Mouse (Mus musculus) kidney, postnatal 0 days (tissue): ENCODE measurements around the gene Olfr820. TPM values are rescaled to one million over a fixed set of nuclear protein-coding genes. Genes with fewer than 3 reads are reported as not detected.

Experiments
- ATAC-seq: fragments of 200-750 bp; cut with Nextera tagmentation; replicated peaks from 2 replicates; pipeline ENCODE4 v1.8.0; 2017; ENCODE audit warnings: low read depth, moderate number of reproducible peaks, moderate TSS enrichment, moderate library complexity; ENCODE audit not compliant: low FRiP score
- DNase-seq: peaks from one replicate; pipeline ENCODE4 v3.0.0-alpha.2; 2016; ENCODE audit warnings: low spot score
- H3K27ac ChIP-seq: fragments of 300-500 bp; sonication (generic); 2 replicates; pipeline ENCODE4 v1.5.1; 2014; ENCODE audit warnings: mild to moderate bottlenecking
- H3K27me3 ChIP-seq: fragments of 300-500 bp; sonication (generic); 2 replicates; pipeline ENCODE4 v1.6.1; 2014; ENCODE audit warnings: low read length, mixed read lengths; ENCODE audit not compliant: insufficient read depth
- H3K36me3 ChIP-seq: fragments of 300-500 bp; sonication (generic); 2 replicates; pipeline ENCODE4 v1.6.1; 2014; ENCODE audit warnings: low read length, mixed read lengths; ENCODE audit not compliant: insufficient read depth
- H3K4me1 ChIP-seq: fragments of 300-500 bp; sonication (generic); replicated peaks from 2 replicates; pipeline ENCODE4 v1.6.1; 2014; ENCODE audit warnings: antibody characterized with exemption, low read length, mixed read lengths; ENCODE audit not compliant: insufficient read depth
- H3K4me2 ChIP-seq: fragments of 300-500 bp; sonication (generic); 2 replicates; pipeline ENCODE4 v1.6.1; 2014; ENCODE audit warnings: mild to moderate bottlenecking, low read length, moderate library complexity, mixed read lengths
- H3K4me3 ChIP-seq: fragments of 300-500 bp; sonication (generic); replicated peaks from 2 replicates; pipeline ENCODE4 v1.5.1; 2014; ENCODE audit warnings: low read depth, low read length
- H3K9ac ChIP-seq: fragments of 300-500 bp; sonication (generic); 2 replicates; pipeline ENCODE4 v1.6.1; 2014; ENCODE audit warnings: low read depth, low read length
- H3K9me3 ChIP-seq: fragments of 300-500 bp; sonication (generic); replicated peaks from 2 replicates; pipeline ENCODE4 v1.6.1; 2016; ENCODE audit warnings: low read length, inconsistent platforms, mixed read lengths
- CTCF ChIP-seq: IDR thresholded peaks from 2 replicates; pipeline ENCODE4 v1.5.1; 2016; ENCODE audit warnings: antibody characterized with exemption, low read depth, mild to moderate bottlenecking, moderate library complexity
- WGBS: fragments of 180-500 bp; shearing (Covaris S2); extraction: QIAGEN DNeasy Blood & Tissue Kit; methylation state at CpG from one replicate; pipeline ENCODE4 v1.1.7; 2014; 5-methylcytosine and 5-hydroxymethylcytosine counted together
- polyA plus RNA-seq: library from polyadenylated mRNA; unstranded; fragments of >200 nt; fragmentation: Nextera tagmentation; extraction: Ambion mirVana; gene quantifications from 2 replicates; pipeline ENCODE4 v1.2.1, GENCODE M21; 2015

Olfr820 gene
- polyA plus RNA-seq, 1 experiment from 2014 or later = not detected

- ATAC-seq (no peak), DNase-seq (no peak)
- TF ChIP-seq CTCF = no peak
- Histone ChIP-seq H3K27ac (no peak within 1 kb of the TSS), H3K4me3 (no peak within 1 kb of the TSS), H3K4me1 (no peaks in the 10 kb centered on the region), H3K36me3 (no peaks in the 10 kb centered on the region), H3K9ac (no peak within 1 kb of the TSS), H3K9me3 (no peaks in the 10 kb centered on the region), H3K4me2 (no peak within 1 kb of the TSS), H3K27me3 (no peaks in the 10 kb centered on the region)
Observed at GRCm38 (mm10) chr10:130030048-130030447, 17.6 kb downstream of the Olfr820 start, which contains the start of gene Olfr821. Gene Olfr821 (plus strand): TSS chr10:130030348.

- no peak for TF ChIP-seq CTCF
- WGBS = 68% methylated on average over 6 of the region's 6 CpGs
- H3K27ac ChIP-seq = no peak overlapping the region
- H3K27me3 ChIP-seq = no peaks in the 10 kb centered on the region
- no peak overlapping the region for H3K9ac ChIP-seq
- DNase-seq (no peak), ATAC-seq (no peak)
- H3K4me2 ChIP-seq = no peak overlapping the region
- no peaks in the 10 kb centered on the region for H3K36me3 ChIP-seq
- no peak overlapping the region for H3K4me3 ChIP-seq
- H3K9me3 ChIP-seq = no peaks in the 10 kb centered on the region
- H3K4me1 ChIP-seq = no peaks in the 10 kb centered on the region
Observed at GRCm38 (mm10) chr10:130037096-130037495, 24.7 kb downstream of the Olfr820 start.

Other genes with a start within 250 kb of the Olfr820 start
- not detected in 2 replicates for gene Olfr808, start 247.1 kb upstream of the Olfr820 start, polyA plus RNA-seq
- not detected in 2 replicates for gene Olfr809, start 238.0 kb upstream of the Olfr820 start, polyA plus RNA-seq
- gene Olfr810, start 217.7 kb upstream of the Olfr820 start, polyA plus RNA-seq = not detected in 2 replicates
- not detected in 2 replicates for gene Olfr811, start 208.2 kb upstream of the Olfr820 start, polyA plus RNA-seq
- gene Olfr812, start 166.5 kb upstream of the Olfr820 start, polyA plus RNA-seq = not detected in 2 replicates
- gene Olfr813, start 157.3 kb upstream of the Olfr820 start, polyA plus RNA-seq = not detected in 2 replicates
- gene Olfr814, start 132.8 kb upstream of the Olfr820 start, polyA plus RNA-seq = not detected in 2 replicates
- gene Olfr815, start 106.8 kb upstream of the Olfr820 start, polyA plus RNA-seq = not detected in 2 replicates
- not detected in 2 replicates for gene Olfr816, start 97.0 kb upstream of the Olfr820 start, polyA plus RNA-seq
- gene Olfr818, start 63.5 kb upstream of the Olfr820 start, polyA plus RNA-seq = not detected in 2 replicates
- gene Olfr819, start 45.4 kb upstream of the Olfr820 start, polyA plus RNA-seq = not detected in 2 replicates
- not detected in 2 replicates for gene Olfr247, start 36.5 kb upstream of the Olfr820 start, polyA plus RNA-seq
- gene Gm10310, start 27.6 kb upstream of the Olfr820 start, polyA plus RNA-seq = not detected in 2 replicates
- not detected in 2 replicates for gene Olfr821, start 17.7 kb downstream of the Olfr820 start, polyA plus RNA-seq
- not detected in 2 replicates for gene Olfr822, start 58.6 kb downstream of the Olfr820 start, polyA plus RNA-seq
- gene Olfr823, start 102.8 kb downstream of the Olfr820 start, polyA plus RNA-seq = not detected in 2 replicates
- gene Olfr824, start 117.4 kb downstream of the Olfr820 start, polyA plus RNA-seq = not detected in 2 replicates
- gene Olfr825, start 154.1 kb downstream of the Olfr820 start, polyA plus RNA-seq = not detected in 2 replicates
- gene Olfr826, start 171.6 kb downstream of the Olfr820 start, polyA plus RNA-seq = not detected in 2 replicates
- not detected in 2 replicates for gene Olfr827, start 201.8 kb downstream of the Olfr820 start, polyA plus RNA-seq